Mouse (Mus musculus) olfactory bulb, adult 2 months (tissue): ENCODE results near the gene Ntng1. TPM values are rescaled to one million over a fixed set of nuclear protein-coding genes. Genes with fewer than 3 reads are reported as not detected.

Experiments
- H3K27ac ChIP-seq: fragments of 200-500 bp; 2 replicates; pipeline ENCODE4 v1.5.1; 2012; ENCODE audit warnings: low read depth, low read length; ENCODE audit not compliant: insufficient read depth
- H3K4me1 ChIP-seq: fragments of 200-500 bp; 2 replicates; pipeline ENCODE4 v1.6.1; 2012; ENCODE audit warnings: low read length; ENCODE audit not compliant: control insufficient read depth, insufficient read depth
- H3K4me3 ChIP-seq: fragments of 200-500 bp; 2 replicates; pipeline ENCODE4 v1.5.1; 2012; ENCODE audit warnings: mild to moderate bottlenecking, low read depth, low read length, moderate library complexity; ENCODE audit not compliant: insufficient read depth
- CTCF ChIP-seq: fragments of 200-500 bp; IDR thresholded peaks from 2 replicates; pipeline ENCODE4 v1.5.1; 2012; ENCODE audit warnings: low read depth, mild to moderate bottlenecking, low read length, moderate library complexity; ENCODE audit not compliant: insufficient read depth
- POLR2A ChIP-seq: fragments of 200-500 bp; IDR thresholded peaks from 2 replicates; pipeline ENCODE4 v1.6.1; 2012; ENCODE audit warnings: mild to moderate bottlenecking, low read depth, low read length, moderate library complexity; ENCODE audit not compliant: insufficient read depth
- WGBS: fragments of 180-500 bp; shearing (Covaris S2); methylation state at CpG from one replicate; pipeline ENCODE4 v1.1.7; 2018; 5-methylcytosine and 5-hydroxymethylcytosine counted together
- polyA plus RNA-seq: library from polyadenylated mRNA; stranded (reverse); fragments of >200 nt; gene quantifications from 2 replicates; pipeline ENCODE4 v1.2.4, GENCODE M21; 2012; ENCODE audit warnings: low replicate concordance; ENCODE audit not compliant: missing spikeins, insufficient read depth, insufficient read length

Gene Ntng1
- polyA plus RNA-seq, 1 experiment: 57.8 TPM

GRCm38 (mm10) chr3:109971465-109971864 lies 172.3 kb downstream of the Ntng1 start:
- TF ChIP-seq POLR2A: no peak
- TF ChIP-seq CTCF: no peak
- WGBS: 86% methylated on average over 1 of the region's 1 CpGs
- H3K27ac ChIP-seq: no peak overlapping the region

GRCm38 (mm10) chr3:109970181-109970580 lies 173.6 kb downstream of the Ntng1 start:
- TF ChIP-seq POLR2A: no peak
- no peak for TF ChIP-seq CTCF
- Histone ChIP-seq H3K4me1 (no peaks in the 10 kb centered on the region), H3K4me3 (no peak overlapping the region), H3K27ac (no peak overlapping the region)

More at GRCm38 (mm10) chr3:109971465-109971864, 172.3 kb downstream of the Ntng1 start:
- Histone ChIP-seq H3K4me1 (no peaks in the 10 kb centered on the region), H3K4me3 (no peak overlapping the region)

GRCm38 (mm10) chr3:109962631-109963030 lies 181.2 kb downstream of the Ntng1 start:
- H3K4me3 ChIP-seq: no peak overlapping the region
- TF ChIP-seq CTCF (no peak), POLR2A (no peak)
- 76% methylated on average over 2 of the region's 2 CpGs for whole genome bisulfite sequencing
- H3K4me1 ChIP-seq: no peaks in the 10 kb centered on the region
- no peak overlapping the region for H3K27ac ChIP-seq

GRCm38 (mm10) chr3:109942960-109943359 lies 200.9 kb downstream of the Ntng1 start:
- 88% methylated on average over 1 of the region's 1 CpGs for WGBS
- TF ChIP-seq CTCF (no peak), POLR2A (no peak)

GRCm38 (mm10) chr3:109937634-109938033 lies 206.2 kb downstream of the Ntng1 start:
- WGBS: 39% methylated on average over 2 of the region's 2 CpGs
- H3K4me1 ChIP-seq: peaks cover 3% of the 10 kb centered on the region; the same call in 1 of the 2 replicates
- H3K4me3 ChIP-seq: no peak overlapping the region
- peak overlapping the region; percentile 44; the same call in 1 of the 2 replicates for H3K27ac ChIP-seq
- no peak for TF ChIP-seq CTCF
- TF ChIP-seq POLR2A: no peak

More at GRCm38 (mm10) chr3:109942960-109943359, 200.9 kb downstream of the Ntng1 start:
- H3K4me3 ChIP-seq: no peak overlapping the region
- H3K4me1 ChIP-seq: no peaks in the 10 kb centered on the region
- no peak overlapping the region for H3K27ac ChIP-seq

- no peak overlapping the region for H3K4me3 ChIP-seq
- H3K4me1 ChIP-seq: peaks cover 3% of the 10 kb centered on the region
- 0 out of 2 replicates have a peak overlapping the region, but pooled peaks have one; percentile 2 for H3K27ac ChIP-seq
- TF ChIP-seq POLR2A (no peak), CTCF (no peak)
- 57% methylated on average over 3 of the region's 3 CpGs for WGBS
Observed at GRCm38 (mm10) chr3:109936275-109936674, 207.5 kb downstream of the Ntng1 start.

- WGBS: 89% methylated on average over 8 of the region's 8 CpGs
- H3K27ac ChIP-seq: no peak overlapping the region
- peaks cover 3% of the 10 kb centered on the region for H3K4me1 ChIP-seq
- TF ChIP-seq CTCF (no peak), POLR2A (no peak)
- no peak overlapping the region for H3K4me3 ChIP-seq
Observed at GRCm38 (mm10) chr3:109932261-109932660, 211.6 kb downstream of the Ntng1 start.

GRCm38 (mm10) chr3:109931021-109931420 lies 212.8 kb downstream of the Ntng1 start:
- Histone ChIP-seq H3K4me3 (no peak overlapping the region), H3K27ac (no peak overlapping the region), H3K4me1 (no peaks in the 10 kb centered on the region; the same call in 1 of the 2 replicates)
- WGBS: 69% methylated on average over 5 of the region's 5 CpGs
- TF ChIP-seq POLR2A: no peak
- TF ChIP-seq CTCF: no peak

GRCm38 (mm10) chr3:109923788-109924187 lies 220.0 kb downstream of the Ntng1 start:
- Histone ChIP-seq H3K27ac (no peak overlapping the region), H3K4me3 (no peak overlapping the region), H3K4me1 (no peaks in the 10 kb centered on the region)
- 78% methylated on average over 4 of the region's 4 CpGs for WGBS
- TF ChIP-seq CTCF (no peak), POLR2A (no peak)

- no peak overlapping the region for H3K27ac ChIP-seq
- no peaks in the 10 kb centered on the region for H3K4me1 ChIP-seq
- WGBS: 84% methylated on average over 3 of the region's 3 CpGs
- no peak for TF ChIP-seq CTCF
- no peak for TF ChIP-seq POLR2A
- no peak overlapping the region for H3K4me3 ChIP-seq
Observed at GRCm38 (mm10) chr3:109918996-109919395, 224.8 kb downstream of the Ntng1 start.
